Mouse (Mus musculus): ENCODE data around the gene Prkn.

- TF ChIP-seq GATA1 (IDR thresholded peaks at IDR 0.05; ENCODE audit: borderline replicate concordance, low read length) (no peak), CTCF (IDR thresholded peaks at IDR 0.05; ENCODE audit: low read depth, low read length) (no peak), TAL1 (conservative IDR thresholded peaks at IDR 0.05; ENCODE audit: low read depth, low read length) (no peak)
These were observed 1223.3 kb downstream of the Prkn start for GRCm38 (mm10) chr17:12063533-12063932.

Data from G1E (cell line).